Mouse (Mus musculus): ENCODE measurements at regions not wholly inside any gene's neighbourhood (a gene's known extent, or its start where the extent isn't known, plus 50 kb on each side); places are given as distances from the start of the nearest gene placed in this dataset.

DNA sequence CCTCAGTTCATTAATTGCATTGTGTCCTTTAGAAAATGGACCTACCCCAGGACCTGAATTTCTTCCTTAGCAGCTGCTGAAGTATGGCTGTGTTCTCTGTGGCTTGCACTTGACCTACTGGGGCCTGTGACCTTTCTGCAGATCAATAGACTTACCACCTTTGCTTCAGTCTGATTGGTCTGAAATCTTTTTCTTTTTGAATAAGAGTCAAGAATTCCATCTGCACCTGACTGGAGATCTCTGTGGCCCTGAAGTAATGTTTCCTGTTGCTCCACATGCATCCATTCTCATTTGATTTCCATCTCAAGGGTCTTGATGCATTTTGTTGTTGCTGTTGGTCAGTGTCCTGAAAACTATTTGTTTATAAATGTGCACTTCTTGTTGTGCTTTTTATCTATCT, 388.4 kb downstream of the Plekhb2 start:
- Histone ChIP-seq H3K27me3 (ENCODE audit: control insufficient read depth, insufficient read depth, low read length, poor library complexity, severe bottlenecking) (no peaks in the 10 kb centered on the region), H3K4me1 (ENCODE audit: control insufficient read depth, insufficient read depth, low read length) (no peaks in the 10 kb centered on the region), H3K36me3 (ENCODE audit: control insufficient read depth, insufficient read depth, low read length, poor library complexity, severe bottlenecking) (no peaks in the 10 kb centered on the region), H3K4me3 (ENCODE audit: low read depth, low read length) (no peak overlapping the region), H3K9ac (ENCODE audit: low read depth, poor library complexity, severe bottlenecking) (no peak overlapping the region), H3K9me3 (replicated peaks; ENCODE audit: control insufficient read depth, insufficient read depth, low read length, poor library complexity, severe bottlenecking) (peaks cover 25% of the 10 kb centered on the region), H3K27ac (ENCODE audit: insufficient read depth, low read length) (no peak overlapping the region)
- TF ChIP-seq POLR2A (IDR thresholded peaks at IDR 0.05; ENCODE audit: insufficient read depth, low read length) (no peak), CTCF (IDR thresholded peaks at IDR 0.05; ENCODE audit: low read depth, low read length) (no peak), EP300 (IDR thresholded peaks at IDR 0.05; ENCODE audit: insufficient read depth, low read depth, low read length) (no peak)

DNA sequence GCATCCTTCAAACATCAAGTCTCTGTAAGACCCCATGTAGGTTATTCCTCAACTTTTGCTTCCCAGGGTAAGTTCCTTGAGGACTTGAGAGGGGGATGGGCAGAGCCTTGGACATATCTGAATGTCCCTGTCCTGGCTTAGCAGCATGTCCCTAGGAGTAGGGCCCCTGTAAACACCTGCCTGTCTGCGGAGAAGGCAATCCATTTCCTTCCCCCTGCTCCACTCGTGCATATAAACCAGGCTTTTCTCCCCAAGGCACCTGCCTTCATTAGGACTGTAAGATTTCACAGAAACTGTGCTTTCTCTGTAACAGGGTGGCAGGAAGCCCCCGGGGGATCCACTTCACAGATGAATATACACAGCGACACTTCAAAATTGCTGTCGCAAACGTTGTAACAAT, 393.1 kb downstream of the Plekhb2 start:
- H3K9me3 ChIP-seq (replicated peaks; ENCODE audit: control insufficient read depth, insufficient read depth, low read length, poor library complexity, severe bottlenecking), result no peaks in the 10 kb centered on the region
- H3K36me3 ChIP-seq (ENCODE audit: control insufficient read depth, insufficient read depth, low read length, poor library complexity, severe bottlenecking), result no peaks in the 10 kb centered on the region
- H3K4me3 ChIP-seq (ENCODE audit: low read depth, low read length), result no peak overlapping the region
- H3K27me3 ChIP-seq (ENCODE audit: control insufficient read depth, insufficient read depth, low read length, poor library complexity, severe bottlenecking), result no peaks in the 10 kb centered on the region
- TF ChIP-seq EP300 (IDR thresholded peaks at IDR 0.05; ENCODE audit: insufficient read depth, low read depth, low read length) (no peak), CTCF (IDR thresholded peaks at IDR 0.05; ENCODE audit: low read depth, low read length) (no peak), POLR2A (IDR thresholded peaks at IDR 0.05; ENCODE audit: insufficient read depth, low read length) (no peak)
- H3K9ac ChIP-seq (ENCODE audit: low read depth, poor library complexity, severe bottlenecking), result no peak overlapping the region
- H3K4me1 ChIP-seq (ENCODE audit: control insufficient read depth, insufficient read depth, low read length), result no peaks in the 10 kb centered on the region
- H3K27ac ChIP-seq (ENCODE audit: insufficient read depth, low read length), result no peak overlapping the region

DNA sequence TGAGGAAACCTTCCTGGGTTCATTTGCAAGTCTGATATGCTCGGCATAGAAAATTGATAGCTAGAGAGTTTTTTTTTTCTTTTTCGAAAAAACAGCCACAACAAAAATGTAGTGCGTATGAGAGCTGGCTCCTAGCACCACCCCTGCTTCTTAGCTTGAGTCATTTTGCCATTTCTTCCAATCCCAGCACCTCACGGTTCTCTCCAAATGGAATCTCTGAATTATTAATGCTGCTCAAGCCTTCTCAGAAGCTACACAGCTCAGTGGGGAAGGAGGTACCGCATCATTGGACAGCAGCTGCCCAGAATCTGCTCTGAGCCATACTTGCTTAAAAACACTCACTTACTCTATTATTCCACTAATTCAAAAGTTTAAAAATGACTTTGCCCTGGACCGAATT, 393.6 kb downstream of the Plekhb2 start:
- TF ChIP-seq CTCF (IDR thresholded peaks at IDR 0.05; ENCODE audit: low read depth, low read length), result no peak
- TF ChIP-seq EP300 (IDR thresholded peaks at IDR 0.05; ENCODE audit: insufficient read depth, low read depth, low read length), result no peak
- TF ChIP-seq POLR2A (IDR thresholded peaks at IDR 0.05; ENCODE audit: insufficient read depth, low read length), result no peak
- no peaks in the 10 kb centered on the region for H3K9me3 ChIP-seq (replicated peaks; ENCODE audit: control insufficient read depth, insufficient read depth, low read length, poor library complexity, severe bottlenecking)
- H3K4me3 ChIP-seq (ENCODE audit: low read depth, low read length), result no peak overlapping the region
- H3K4me1 ChIP-seq (ENCODE audit: control insufficient read depth, insufficient read depth, low read length), result no peaks in the 10 kb centered on the region
- H3K27me3 ChIP-seq (ENCODE audit: control insufficient read depth, insufficient read depth, low read length, poor library complexity, severe bottlenecking), result no peaks in the 10 kb centered on the region
- no peak overlapping the region for H3K9ac ChIP-seq (ENCODE audit: low read depth, poor library complexity, severe bottlenecking)
- H3K27ac ChIP-seq (ENCODE audit: insufficient read depth, low read length), result no peak overlapping the region
- no peaks in the 10 kb centered on the region for H3K36me3 ChIP-seq (ENCODE audit: control insufficient read depth, insufficient read depth, low read length, poor library complexity, severe bottlenecking)

DNA sequence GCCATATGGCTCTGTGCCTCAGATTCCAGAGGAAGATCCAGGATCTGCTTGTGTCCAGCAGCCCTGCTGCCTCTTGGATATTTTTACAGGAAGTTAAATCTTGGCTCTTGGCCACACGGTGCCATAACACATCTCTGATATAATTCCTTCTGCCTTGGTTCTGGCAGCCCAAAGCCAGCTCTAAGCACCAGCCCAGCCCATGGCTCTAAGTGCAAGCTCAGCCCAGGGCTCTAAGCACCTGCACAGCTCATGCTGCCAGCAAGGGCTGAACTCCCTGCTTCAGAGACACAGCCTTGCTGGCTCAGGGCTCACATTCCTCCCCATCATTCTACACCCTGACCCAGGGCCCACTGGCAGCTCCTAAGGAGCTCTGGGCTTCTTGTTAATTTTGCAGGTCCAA, 415.3 kb downstream of the Plekhb2 start:
- no peak overlapping the region for H3K9ac ChIP-seq (ENCODE audit: low read depth, poor library complexity, severe bottlenecking)
- H3K4me1 ChIP-seq (ENCODE audit: control insufficient read depth, insufficient read depth, low read length), result no peaks in the 10 kb centered on the region
- no peaks in the 10 kb centered on the region for H3K36me3 ChIP-seq (ENCODE audit: control insufficient read depth, insufficient read depth, low read length, poor library complexity, severe bottlenecking)
- H3K27ac ChIP-seq (ENCODE audit: insufficient read depth, low read length), result no peak overlapping the region
- no peaks in the 10 kb centered on the region for H3K27me3 ChIP-seq (ENCODE audit: control insufficient read depth, insufficient read depth, low read length, poor library complexity, severe bottlenecking)
- H3K4me3 ChIP-seq (ENCODE audit: low read depth, low read length), result no peak overlapping the region
- 0 out of 2 replicates have a peak, but pooled peaks cover 3% of the 10 kb centered on the region for H3K9me3 ChIP-seq (replicated peaks; ENCODE audit: control insufficient read depth, insufficient read depth, low read length, poor library complexity, severe bottlenecking)
- no peak for TF ChIP-seq POLR2A (IDR thresholded peaks at IDR 0.05; ENCODE audit: insufficient read depth, low read length)
- no peak for TF ChIP-seq EP300 (IDR thresholded peaks at IDR 0.05; ENCODE audit: insufficient read depth, low read depth, low read length)
- TF ChIP-seq CTCF (IDR thresholded peaks at IDR 0.05; ENCODE audit: low read depth, low read length), result no peak

DNA sequence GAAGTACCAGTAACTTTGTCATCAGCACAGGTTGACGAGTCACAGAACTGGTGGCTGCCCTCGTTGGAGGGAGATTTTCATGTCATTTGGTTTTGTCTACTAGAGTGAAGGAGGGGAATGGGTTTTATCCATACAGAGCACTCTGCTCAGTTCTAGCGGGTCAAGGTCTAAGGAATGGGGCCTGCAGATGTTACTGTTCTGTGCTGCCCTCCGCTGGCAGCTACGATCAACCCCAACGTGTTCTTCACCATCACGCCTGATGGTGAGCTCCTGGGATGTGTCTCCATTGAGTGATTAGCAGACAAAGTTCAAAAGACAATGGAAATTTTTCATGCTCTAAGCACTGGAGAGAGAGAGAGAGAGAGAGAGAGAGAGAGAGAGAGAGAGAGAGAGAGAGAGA, 416.9 kb downstream of the Plekhb2 start:
- peak; percentile 65 for TF ChIP-seq CTCF (IDR thresholded peaks at IDR 0.05; ENCODE audit: low read depth, low read length)
- TF ChIP-seq POLR2A (IDR thresholded peaks at IDR 0.05; ENCODE audit: insufficient read depth, low read length), result no peak
- TF ChIP-seq EP300 (IDR thresholded peaks at IDR 0.05; ENCODE audit: insufficient read depth, low read depth, low read length), result no peak
- no peaks in the 10 kb centered on the region for H3K27me3 ChIP-seq (ENCODE audit: control insufficient read depth, insufficient read depth, low read length, poor library complexity, severe bottlenecking)
- no peak overlapping the region for H3K27ac ChIP-seq (ENCODE audit: insufficient read depth, low read length)
- no peak overlapping the region for H3K9ac ChIP-seq (ENCODE audit: low read depth, poor library complexity, severe bottlenecking)
- H3K4me1 ChIP-seq (ENCODE audit: control insufficient read depth, insufficient read depth, low read length), result no peaks in the 10 kb centered on the region
- no peaks in the 10 kb centered on the region for H3K36me3 ChIP-seq (ENCODE audit: control insufficient read depth, insufficient read depth, low read length, poor library complexity, severe bottlenecking)
- H3K4me3 ChIP-seq (ENCODE audit: low read depth, low read length), result no peak overlapping the region
- no peaks in the 10 kb centered on the region for H3K9me3 ChIP-seq (replicated peaks; ENCODE audit: control insufficient read depth, insufficient read depth, low read length, poor library complexity, severe bottlenecking)

DNA sequence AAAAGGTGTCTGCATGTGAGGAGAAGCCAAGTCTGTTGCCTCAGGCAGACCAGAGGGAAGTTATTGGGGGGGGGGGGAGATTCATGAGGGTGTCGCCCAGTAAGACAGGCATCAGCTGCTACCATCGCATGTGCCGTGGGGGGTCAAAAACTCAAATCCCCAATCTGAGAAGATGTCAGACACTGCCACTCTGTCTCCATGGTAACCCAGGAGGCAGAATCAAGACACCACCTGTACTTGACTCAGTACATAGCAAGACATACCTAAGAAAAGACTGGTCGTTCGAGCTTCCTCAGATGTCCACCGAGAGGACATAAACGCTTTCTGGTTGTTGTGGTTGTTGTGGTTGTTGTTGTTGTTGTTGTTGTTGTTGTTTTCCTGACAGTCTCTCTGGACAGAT, 418.1 kb downstream of the Plekhb2 start:
- Histone ChIP-seq H3K36me3 (ENCODE audit: control insufficient read depth, insufficient read depth, low read length, poor library complexity, severe bottlenecking) (no peaks in the 10 kb centered on the region), H3K9ac (ENCODE audit: low read depth, poor library complexity, severe bottlenecking) (no peak overlapping the region), H3K4me3 (ENCODE audit: low read depth, low read length) (no peak overlapping the region), H3K4me1 (ENCODE audit: control insufficient read depth, insufficient read depth, low read length) (no peaks in the 10 kb centered on the region), H3K27ac (ENCODE audit: insufficient read depth, low read length) (no peak overlapping the region), H3K27me3 (ENCODE audit: control insufficient read depth, insufficient read depth, low read length, poor library complexity, severe bottlenecking) (no peaks in the 10 kb centered on the region), H3K9me3 (replicated peaks; ENCODE audit: control insufficient read depth, insufficient read depth, low read length, poor library complexity, severe bottlenecking) (no peaks in the 10 kb centered on the region)
- TF ChIP-seq POLR2A (IDR thresholded peaks at IDR 0.05; ENCODE audit: insufficient read depth, low read length) (no peak), CTCF (IDR thresholded peaks at IDR 0.05; ENCODE audit: low read depth, low read length) (no peak), EP300 (IDR thresholded peaks at IDR 0.05; ENCODE audit: insufficient read depth, low read depth, low read length) (no peak)
